ENCODE assay signal across 9 mouse cellular contexts in the genomic region with DNA sequence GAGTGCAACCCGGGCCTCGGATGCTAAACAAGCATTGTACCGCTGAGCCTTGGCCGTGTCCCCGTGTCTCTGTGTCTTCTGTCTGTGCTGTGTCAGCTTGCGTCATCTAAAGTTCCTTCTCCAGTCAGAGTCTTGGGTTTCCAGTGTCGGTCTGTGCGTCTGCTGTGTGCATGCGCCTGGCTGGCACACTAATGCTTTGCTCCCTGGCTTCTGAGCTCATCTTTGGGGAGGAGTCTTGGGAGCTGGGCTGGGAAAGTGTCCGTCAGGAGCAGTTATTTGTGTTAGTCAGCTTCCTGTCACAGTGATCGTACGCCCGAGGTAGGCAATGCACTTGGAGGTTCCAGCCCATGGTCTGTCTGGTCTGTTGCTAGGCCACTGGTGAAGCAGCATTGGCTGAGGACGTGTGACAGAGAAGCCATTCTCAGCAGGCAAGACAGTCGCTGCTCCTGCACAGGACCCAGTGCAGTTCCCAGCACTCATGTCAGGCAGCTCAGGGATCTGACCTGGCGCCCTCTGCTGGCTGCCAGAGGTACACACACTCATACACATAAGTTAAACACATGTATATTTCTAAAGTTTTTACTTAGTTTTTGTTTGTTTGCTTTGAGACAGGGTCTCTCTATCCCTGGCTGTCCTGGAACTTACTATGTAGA. TPM values are rescaled to one million over a fixed set of nuclear protein-coding genes. Genes with fewer than 3 reads are reported as not detected.
DNase-seq lines count a peak whose midpoint lies in the region; ATAC-seq and TF ChIP-seq lines count a peak whose summit lies in the region.
"Had no signal": no experiment of that assay in that cellular context is flagged by ENCODE, and none has a peak within 500 bp of the region (broad histone marks: within the 10 kb centered on the region; RNA-seq: fewer than 3 reads in every experiment).

No protein-coding gene starts in this region.

- no peak for TF ChIP-seq EP300 in heart, postnatal 0 days (IDR thresholded peaks at IDR 0.05; ENCODE audit: low read depth)

- H3K9ac ChIP-seq in heart, postnatal 0 days (replicated peaks; ENCODE audit: low read depth, low read length): no peak overlapping the region
- H3K9ac ChIP-seq in forebrain, embryonic 12.5 days: no peak overlapping the region

- H3K27ac ChIP-seq in heart, postnatal 0 days (ENCODE audit: low read depth): peak overlapping the region; percentile 30; the same call in 1 of the 2 replicates
- peak overlapping the region; percentile 66 for H3K27ac ChIP-seq in bone marrow macrophage, adult 2 months (ENCODE audit: insufficient read depth, low read depth, low read length)
- no peak overlapping the region for H3K27ac ChIP-seq in forebrain, embryonic 12.5 days

- peak; percentile 29 for ATAC-seq in heart, postnatal 0 days (ENCODE audit: insufficient read depth, low read depth)
- ATAC-seq in monocyte, adult 5-6 weeks (replicated peaks; ENCODE audit: insufficient number of reproducible peaks, low FRiP score, low TSS enrichment, poor library complexity, severe bottlenecking): peak; percentile 59
- no peak for ATAC-seq in forebrain, embryonic 12.5 days (ENCODE audit: low FRiP score)
- ATAC-seq: forebrain, embryonic 14.5 days had no signal

- H3K79me3 ChIP-seq in C2C12 (ENCODE audit: low read depth): peaks cover 37% of the 10 kb centered on the region

- no peak overlapping the region for H3ac ChIP-seq in C2C12 (ENCODE audit: control insufficient read depth, insufficient read length, low read depth)

- H3K4me1 ChIP-seq in heart, postnatal 0 days (ENCODE audit: control insufficient read depth, insufficient read depth): peaks cover 22% of the 10 kb centered on the region
- H3K4me1 ChIP-seq in bone marrow macrophage, adult 2 months (ENCODE audit: control insufficient read depth, insufficient read depth, low read length): peaks cover 43% of the 10 kb centered on the region
- H3K4me1 ChIP-seq in forebrain, embryonic 12.5 days: peaks cover 13% of the 10 kb centered on the region; the same call in 1 of the 2 replicates

- no peak overlapping the region for H3K4me3 ChIP-seq in heart, postnatal 0 days (ENCODE audit: low read depth, low read length)
- no peak overlapping the region for H3K4me3 ChIP-seq in C2C12 (ENCODE audit: insufficient read depth, poor library complexity, severe bottlenecking)
- peak overlapping the region; percentile 44 for H3K4me3 ChIP-seq in bone marrow macrophage, adult 2 months (ENCODE audit: insufficient read depth, low read length)
- no peak overlapping the region for H3K4me3 ChIP-seq in forebrain, embryonic 12.5 days (replicated peaks)

- peak; percentile 28; the same call in 1 of the 2 replicates for TF ChIP-seq CTCF in heart, postnatal 0 days (IDR thresholded peaks at IDR 0.05; ENCODE audit: low read depth)
- peak; percentile 49 for TF ChIP-seq CTCF in C2C12 (IDR thresholded peaks at IDR 0.05; ENCODE audit: control insufficient read depth, insufficient read depth, insufficient read length)
- peak; percentile 98 for TF ChIP-seq CTCF in bone marrow macrophage, adult 2 months (IDR thresholded peaks at IDR 0.05; ENCODE audit: low read depth, low read length)

- H3K9me3 ChIP-seq in heart, postnatal 0 days (replicated peaks; ENCODE audit: control insufficient read depth, low read length): no peaks in the 10 kb centered on the region; the same call in 1 of the 2 replicates
- H3K9me3 ChIP-seq in forebrain, embryonic 12.5 days: no peaks in the 10 kb centered on the region

- 74% methylated on average over 16 of the region's 16 CpGs for WGBS in heart, postnatal 0 days
- WGBS in forebrain, embryonic 12.5 days: 82% methylated on average over 16 of the region's 16 CpGs

- H3K27me3 ChIP-seq in heart, postnatal 0 days (ENCODE audit: control insufficient read depth, insufficient read depth, low read length): no peaks in the 10 kb centered on the region
- no peaks in the 10 kb centered on the region for H3K27me3 ChIP-seq in C2C12 (ENCODE audit: control insufficient read depth, insufficient read depth, insufficient read length)
- H3K27me3 ChIP-seq in forebrain, embryonic 12.5 days: no peaks in the 10 kb centered on the region

- no peaks in the 10 kb centered on the region for H3K36me3 ChIP-seq in heart, postnatal 0 days (replicated peaks; ENCODE audit: control insufficient read depth, insufficient read depth, low read length)
- peaks cover 7% of the 10 kb centered on the region for H3K36me3 ChIP-seq in C2C12 (ENCODE audit: control insufficient read depth, insufficient read depth)
- H3K36me3 ChIP-seq in forebrain, embryonic 12.5 days (replicated peaks): no peaks in the 10 kb centered on the region

- peak; percentile 25 for DNase-seq in heart, postnatal 0 days (ENCODE audit: low spot score)
- no peak for DNase-seq in heart, adult 8-10 months (ENCODE audit: low spot score)
- no peak for DNase-seq in right cerebral cortex, postnatal 36 days (ENCODE audit: low spot score in 2 of 2)
- no peak for DNase-seq in cerebellum, postnatal 36 days

- H3K4me2 ChIP-seq in heart, postnatal 0 days (ENCODE audit: low read depth, low read length): no peak overlapping the region
- H3K4me2 ChIP-seq in forebrain, embryonic 12.5 days: no peak overlapping the region

- peaks cover 84% of the 10 kb centered on the region for H3K79me2 ChIP-seq in C2C12 (ENCODE audit: control insufficient read depth, insufficient read depth)

- no peak for TF ChIP-seq POLR2A in bone marrow macrophage, adult 2 months (IDR thresholded peaks at IDR 0.05; ENCODE audit: borderline replicate concordance, low read depth, low read length)

TF ChIP-seq in C2C12, 6 proteins besides CTCF, POLR2A, EP300 and RAD21:
- TF ChIP-seq MAX (IDR thresholded peaks at IDR 0.05) (peak; percentile 25), CEBPB (IDR thresholded peaks at IDR 0.05; ENCODE audit: low read depth) (peak; percentile 71), MYOG (IDR thresholded peaks at IDR 0.05; ENCODE audit: control insufficient read depth, extremely low read depth, insufficient read length) (no peak)
TF ChIP-seq in C2C12: peak in this region for 2.

RNA-seq across cellular contexts. Expression of a gene that starts 27.5 kb away (rescaled TPM):
- total RNA-seq in heart, postnatal 0 days (2014; rRNA removed; ENCODE audit: low replicate concordance): 6.6 and 23.1 TPM in 2 replicates
- polyA plus RNA-seq in heart, postnatal 0 days (2015; fragmentation: Nextera tagmentation; extraction: Ambion mirVana): 0.99 and 1.4 TPM in 2 replicates
- total RNA-seq in heart, adult 8-10 months (2022): 10 to 100 TPM; 32.4 to 33.8 (median 33.1) TPM
- polyA plus RNA-seq in C2C12 (2012; fragmentation: generic; extraction: Trizol): 24.7 TPM
- polyA plus RNA-seq in bone marrow macrophage, adult 2 months (2012; ENCODE audit: insufficient read depth, insufficient read length, missing spikeins): 29.5 and 30.6 TPM in 2 replicates
- total RNA-seq in monocyte, adult 5-6 weeks (2017): 4.7 to 13.9 TPM (median 9.0 TPM) in 3 replicates
- 1.4 and 1.6 TPM in 2 replicates for polyA plus RNA-seq in forebrain, embryonic 12.5 days (2016; fragmentation: Nextera tagmentation; extraction: Ambion mirVana)

RNA-seq across cellular contexts. Expression of a gene that starts 52.4 kb away (rescaled TPM):
- total RNA-seq in heart, postnatal 0 days (2014; rRNA removed; ENCODE audit: low replicate concordance): 3.5 and 5.8 TPM in 2 replicates
- polyA plus RNA-seq in heart, postnatal 0 days (2015; fragmentation: Nextera tagmentation; extraction: Ambion mirVana): 2.5 and 2.8 TPM in 2 replicates
- 1 to 10 TPM; 2.5 to 4.0 (median 3.6) TPM for total RNA-seq in heart, adult 8-10 months (2022)
- polyA plus RNA-seq in C2C12 (2012; fragmentation: generic; extraction: Trizol): 5.7 TPM
- 41.4 and 44.7 TPM in 2 replicates for polyA plus RNA-seq in bone marrow macrophage, adult 2 months (2012; ENCODE audit: insufficient read depth, insufficient read length, missing spikeins)
- 96.3 to 128 TPM (median 103 TPM) in 3 replicates for total RNA-seq in monocyte, adult 5-6 weeks (2017)
- 2.8 and 4.4 TPM in 2 replicates for polyA plus RNA-seq in forebrain, embryonic 12.5 days (2016; fragmentation: Nextera tagmentation; extraction: Ambion mirVana)

RNA-seq across cellular contexts. Expression of a gene that starts 53.3 kb away (rescaled TPM):
- 14.1 and 21.7 TPM in 2 replicates for total RNA-seq in heart, postnatal 0 days (2014; rRNA removed; ENCODE audit: low replicate concordance)
- polyA plus RNA-seq in heart, postnatal 0 days (2015; fragmentation: Nextera tagmentation; extraction: Ambion mirVana): 13.8 and 14.1 TPM in 2 replicates
- total RNA-seq in heart, adult 8-10 months (2022): 10 to 100 TPM in 3 of 4 experiments, 1 to 10 TPM in 1; 9.2 to 15.2 (median 12.3) TPM
- polyA plus RNA-seq in C2C12 (2012; fragmentation: generic; extraction: Trizol): 42.0 TPM
- 24.2 and 32.1 TPM in 2 replicates for polyA plus RNA-seq in bone marrow macrophage, adult 2 months (2012; ENCODE audit: insufficient read depth, insufficient read length, missing spikeins)
- total RNA-seq in monocyte, adult 5-6 weeks (2017): 8.8 to 18.2 TPM (median 13.0 TPM) in 3 replicates
- polyA plus RNA-seq in forebrain, embryonic 12.5 days (2016; fragmentation: Nextera tagmentation; extraction: Ambion mirVana): 25.9 and 26.0 TPM in 2 replicates

Comparison
In these comparisons a context has a peak if more than half of its experiments do, and no peak if none do; other contexts are left out.
1. CTCF ChIP-seq: peak in every context shown above with its lines; median percentile 98 in bone marrow macrophage, adult 2 months; 49 in C2C12; 28 in heart, postnatal 0 days.
2. RNA of a gene that starts 27.5 kb away (polyA plus RNA-seq): 29.5 to 30.6 TPM in bone marrow macrophage, adult 2 months and 24.7 TPM in C2C12 (single experiment); 1.4 to 1.6 TPM in forebrain, embryonic 12.5 days and 0.99 to 1.4 TPM in heart, postnatal 0 days; every median in the first group is over 10 times any median in the second.